Mouse (Mus musculus) heart, embryonic 14.5 days (tissue): ENCODE data around the gene Crybg1. TPM values are rescaled to one million over a fixed set of nuclear protein-coding genes. Genes with fewer than 3 reads are reported as not detected.

Experiments used
- ATAC-seq: fragments of 200-750 bp; cut with Nextera tagmentation; 2 replicates; pipeline ENCODE4 v1.8.0; 2017; ENCODE audit warnings: low read depth, moderate TSS enrichment; ENCODE audit not compliant: insufficient number of reproducible peaks, insufficient read depth, low FRiP score
- H3K27ac ChIP-seq, 2 experiments: fragments of 200-500 bp in 1 of 2; fragments of 300-500 bp in 1 of 2; sonication (generic) in 1 of 2; replicated peaks in 1 of 2; 2 replicates each; pipeline ENCODE4 v1.5.1; 2012 to 2014; ENCODE audit warnings: low read depth in 2 of 2, low read length in 2 of 2, control low read depth in 1 of 2, mild to moderate bottlenecking in 1 of 2, mixed read lengths in 1 of 2; ENCODE audit not compliant: control insufficient read depth in 1 of 2, insufficient read depth in 1 of 2
- H3K27me3 ChIP-seq: fragments of 300-500 bp; sonication (generic); 2 replicates; pipeline ENCODE4 v1.6.1; 2014; ENCODE audit warnings: mild to moderate bottlenecking, low read length, control low read depth; ENCODE audit not compliant: control insufficient read depth, insufficient read depth
- H3K36me3 ChIP-seq: fragments of 300-500 bp; sonication (generic); 2 replicates; pipeline ENCODE4 v1.6.1; 2014; ENCODE audit warnings: mild to moderate bottlenecking, control low read depth, low read length, mixed read lengths; ENCODE audit not compliant: control insufficient read depth, insufficient read depth
- H3K4me1 ChIP-seq, 2 experiments: fragments of 200-500 bp in 1 of 2; fragments of 300-500 bp in 1 of 2; sonication (generic) in 1 of 2; 2 replicates each; pipeline ENCODE4 v1.6.1; 2012 to 2014; ENCODE audit warnings: low read length in 2 of 2, control low read depth in 1 of 2, mixed read lengths in 1 of 2; ENCODE audit not compliant: control insufficient read depth in 2 of 2, insufficient read depth in 2 of 2
- H3K4me2 ChIP-seq: fragments of 300-500 bp; sonication (generic); 2 replicates; pipeline ENCODE4 v1.6.1; 2014; ENCODE audit warnings: mild to moderate bottlenecking, low read length
- H3K4me3 ChIP-seq, 2 experiments: fragments of 200-500 bp in 1 of 2; fragments of 300-500 bp in 1 of 2; sonication (generic) in 1 of 2; 2 replicates each; pipeline ENCODE4 v1.5.1; 2012 to 2014; ENCODE audit warnings: low read length in 2 of 2, mild to moderate bottlenecking in 2 of 2, control low read depth in 1 of 2, low read depth in 1 of 2, moderate library complexity in 1 of 2; ENCODE audit not compliant: control insufficient read depth in 1 of 2, insufficient read depth in 1 of 2
- H3K9ac ChIP-seq: fragments of 300-500 bp; sonication (generic); 2 replicates; pipeline ENCODE4 v1.6.1; 2014; ENCODE audit warnings: mild to moderate bottlenecking, low read length
- H3K9me3 ChIP-seq: fragments of 300-500 bp; sonication (generic); 2 replicates; pipeline ENCODE4 v1.6.1; 2016; ENCODE audit warnings: low read length, control low read depth; ENCODE audit not compliant: control insufficient read depth
- whole genome bisulfite sequencing: fragments of 180-500 bp; shearing (Covaris S2); extraction: QIAGEN DNeasy Blood & Tissue Kit; methylation state at CpG from one replicate; pipeline ENCODE4 v1.1.7; 2014; 5-methylcytosine and 5-hydroxymethylcytosine counted together
- polyA plus RNA-seq: library from polyadenylated mRNA; unstranded; fragments of >200 nt; fragmentation: Nextera tagmentation; extraction: Ambion mirVana; gene quantifications from 2 replicates; pipeline ENCODE4 v1.2.1, GENCODE M21; 2014

Gene Crybg1
- 0.16 and 0.30 TPM in 2 replicates for polyA plus RNA-seq

GRCm38 (mm10) chr10:44148337-44149317, at the start of gene Crybg1:
Gene Crybg1 (minus strand): TSS chr10:44148853.
- Histone ChIP-seq H3K9ac (peak within 1 kb of the TSS; percentile 38; the same call in 1 of the 2 replicates), H3K4me2 (peak within 1 kb of the TSS; percentile 74), H3K4me1 (peaks cover 8 to 9% of the 10 kb centered on the region in 2 experiments; a peak in 3 of 4 replicates), H3K9me3 (no peaks in the 10 kb centered on the region), H3K4me3 (peak within 1 kb of the TSS; percentile 34 to 37), H3K27ac (no peak within 1 kb of the TSS), H3K27me3 (peaks cover 14% of the 10 kb centered on the region; the same call in 1 of the 2 replicates), H3K36me3 (no peaks in the 10 kb centered on the region)
- 5% methylated on average over 53 of the region's 53 CpGs for WGBS
- ATAC-seq, result no peak; the same call in 1 of the 2 replicates

GRCm38 (mm10) chr10:44177365-44177764, 28.7 kb upstream of the Crybg1 start:
- Histone ChIP-seq H3K4me1 (no peaks in the 10 kb centered on the region), H3K4me3 (no peak overlapping the region), H3K36me3 (no peaks in the 10 kb centered on the region), H3K27ac (no peak overlapping the region), H3K9ac (no peak overlapping the region), H3K4me2 (no peak overlapping the region), H3K27me3 (no peaks in the 10 kb centered on the region), H3K9me3 (no peaks in the 10 kb centered on the region)
- ATAC-seq, result no peak
- 0% methylated on average over 1 of the region's 1 CpGs for WGBS

- no peaks in the 10 kb centered on the region for H3K27me3 ChIP-seq
- H3K9ac ChIP-seq, result no peak overlapping the region
- H3K4me3 ChIP-seq, result no peak overlapping the region
- no peaks in the 10 kb centered on the region for H3K4me1 ChIP-seq
- no peak overlapping the region for H3K27ac ChIP-seq
- H3K9me3 ChIP-seq, result no peaks in the 10 kb centered on the region
- H3K36me3 ChIP-seq, result no peaks in the 10 kb centered on the region
- no peak for ATAC-seq
- no peak overlapping the region for H3K4me2 ChIP-seq
These were observed 27.9 kb upstream of the Crybg1 start for GRCm38 (mm10) chr10:44176548-44176947.

- H3K4me3 ChIP-seq, result no peak overlapping the region
- no peaks in the 10 kb centered on the region for H3K9me3 ChIP-seq
- H3K27ac ChIP-seq, result no peak overlapping the region
- no peaks in the 10 kb centered on the region for H3K4me1 ChIP-seq
- WGBS, result 88% methylated on average over 5 of the region's 5 CpGs
- no peaks in the 10 kb centered on the region for H3K27me3 ChIP-seq
- no peaks in the 10 kb centered on the region for H3K36me3 ChIP-seq
- H3K9ac ChIP-seq, result no peak overlapping the region
- no peak overlapping the region for H3K4me2 ChIP-seq
- ATAC-seq, result no peak
These were observed 27.5 kb upstream of the Crybg1 start for GRCm38 (mm10) chr10:44176120-44176519.

- H3K4me3 ChIP-seq, result no peak overlapping the region
- H3K27me3 ChIP-seq, result no peaks in the 10 kb centered on the region
- H3K4me1 ChIP-seq, result no peaks in the 10 kb centered on the region
- no peak for ATAC-seq
- no peak overlapping the region for H3K4me2 ChIP-seq
- no peak overlapping the region for H3K9ac ChIP-seq
- H3K9me3 ChIP-seq, result no peaks in the 10 kb centered on the region
- WGBS, result 82% methylated on average over 12 of the region's 12 CpGs
- H3K27ac ChIP-seq, result no peak overlapping the region
- no peaks in the 10 kb centered on the region for H3K36me3 ChIP-seq
These were observed 21.5 kb upstream of the Crybg1 start for GRCm38 (mm10) chr10:44170145-44170544.

- 65% methylated on average over 5 of the region's 5 CpGs for WGBS
- no peak for ATAC-seq
- Histone ChIP-seq H3K9me3 (no peaks in the 10 kb centered on the region), H3K4me3 (no peak overlapping the region), H3K36me3 (no peaks in the 10 kb centered on the region), H3K27ac (no peak overlapping the region), H3K4me1 (no peaks in the 10 kb centered on the region), H3K27me3 (no peaks in the 10 kb centered on the region), H3K4me2 (no peak overlapping the region), H3K9ac (no peak overlapping the region)
These were observed 18.4 kb upstream of the Crybg1 start for GRCm38 (mm10) chr10:44167061-44167460.

GRCm38 (mm10) chr10:44164258-44164975, 15.8 kb upstream of the Crybg1 start:
- Histone ChIP-seq H3K4me1 (no peaks in the 10 kb centered on the region), H3K9me3 (no peaks in the 10 kb centered on the region), H3K36me3 (no peaks in the 10 kb centered on the region), H3K27me3 (no peaks in the 10 kb centered on the region), H3K4me3 (no peak overlapping the region), H3K9ac (no peak overlapping the region), H3K27ac (no peak overlapping the region), H3K4me2 (no peak overlapping the region)
- ATAC-seq, result no peak
- 73% methylated on average over 8 of the region's 8 CpGs for WGBS
